Mouse (Mus musculus): Measurements from ENCODE around the gene Atf6b.

Atf6b gene

DNA sequence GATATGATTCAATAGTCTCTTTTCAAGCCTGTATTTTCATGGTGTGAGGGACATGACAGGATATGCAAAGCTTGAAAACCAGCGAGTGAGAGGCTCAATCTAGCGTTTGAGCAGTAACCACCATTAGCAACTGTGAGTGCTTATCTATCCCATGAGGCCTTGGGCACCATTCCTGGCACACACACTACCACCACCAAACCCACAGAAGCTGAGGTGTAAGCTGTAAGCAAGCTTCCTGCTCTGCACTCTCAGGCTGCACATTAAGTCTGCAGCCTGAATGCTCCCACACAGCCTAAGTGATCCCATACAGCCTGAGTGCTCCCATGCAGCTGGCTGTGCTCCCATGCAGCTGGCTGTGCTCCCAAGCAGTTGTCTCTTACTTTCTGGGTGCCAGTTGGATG is 53.7 kb downstream of the Atf6b start:
- DNase-seq (ENCODE audit: low spot score): no peak

All from layer of hippocampus, adult 9-10 months (tissue).